Mouse (Mus musculus): ENCODE data around the gene Gm20388.

Gm20388 gene

DNA sequence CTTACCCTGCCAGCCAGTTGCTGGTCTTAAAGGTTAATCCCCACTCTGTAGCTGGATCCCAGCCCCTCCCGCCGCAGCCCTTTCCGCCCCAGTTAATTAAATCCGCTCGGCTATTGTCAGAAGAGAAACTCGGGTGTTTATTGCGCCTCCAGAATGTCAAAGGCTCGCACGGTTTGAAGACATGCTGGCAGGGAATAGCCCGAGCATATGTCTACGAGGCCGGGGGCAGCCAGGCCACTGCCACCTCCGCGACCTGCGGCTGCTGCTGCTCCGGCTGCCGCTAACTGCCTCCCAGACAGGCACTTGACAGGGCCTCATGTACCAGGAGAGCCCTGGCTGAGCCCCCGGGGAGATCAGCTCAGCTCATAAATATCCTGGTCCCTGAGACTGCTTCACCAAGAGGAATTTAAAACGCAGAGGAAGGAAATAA is 594.5 kb downstream of the Gm20388 start:
- no peak for DNase-seq (ENCODE audit: low spot score in 2 of 2)

DNA sequence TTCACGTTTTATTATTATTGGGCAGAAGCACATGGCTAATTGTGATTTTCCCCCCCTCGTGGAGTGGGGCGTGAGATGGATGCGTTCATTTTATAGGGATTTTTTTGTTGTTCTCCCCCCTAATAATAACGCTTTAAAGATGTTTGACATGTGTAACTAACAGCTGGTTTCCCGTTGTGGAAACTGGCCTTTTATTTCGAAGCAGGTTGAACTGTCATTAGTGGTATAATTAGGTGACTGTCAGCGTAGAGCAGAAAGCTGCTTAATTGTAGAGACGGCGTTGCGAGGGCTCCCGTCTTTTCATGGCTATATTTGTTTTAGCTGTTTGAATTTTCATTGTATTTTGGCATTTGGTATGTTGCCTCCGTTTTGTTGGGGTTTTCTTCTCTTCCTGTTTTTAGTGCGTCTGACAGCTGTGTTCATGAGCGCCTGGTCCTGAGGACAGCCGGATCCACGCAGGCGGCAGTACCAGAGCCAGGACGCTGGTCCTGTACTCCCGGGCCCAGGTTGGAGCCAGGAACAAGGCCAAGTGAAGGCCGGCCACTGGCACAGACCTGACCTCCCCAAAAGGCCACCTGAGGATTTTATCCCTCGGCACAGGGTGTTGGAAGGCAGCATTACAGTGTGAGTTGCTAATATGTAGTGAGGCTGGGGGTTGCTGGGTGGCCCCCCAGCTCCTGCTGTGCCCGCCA is 595.1 kb downstream of the Gm20388 start:
- DNase-seq (ENCODE audit: low spot score in 2 of 2), result no peak

DNA sequence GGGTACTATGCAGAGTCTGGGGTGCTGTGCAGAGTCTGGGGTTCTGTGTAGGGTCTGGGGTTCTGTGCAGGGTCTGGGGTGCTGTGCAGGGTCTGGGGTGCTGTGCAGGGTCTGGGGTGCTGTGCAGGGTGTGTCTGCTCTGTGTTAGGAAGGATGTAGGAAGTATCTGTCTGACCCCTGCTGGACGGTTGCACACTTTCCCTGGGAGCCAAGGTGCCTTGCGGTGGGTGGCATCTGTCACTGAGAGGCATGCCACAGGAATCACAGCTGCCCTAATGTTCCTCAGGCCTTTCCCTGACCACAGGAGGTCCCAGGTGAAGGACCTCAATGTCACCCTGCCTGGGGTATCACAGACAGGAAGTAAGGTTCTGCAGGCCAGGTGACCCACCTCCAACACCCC is 595.9 kb downstream of the Gm20388 start:
- DNase-seq (ENCODE audit: low spot score in 2 of 2), result no peak

DNA sequence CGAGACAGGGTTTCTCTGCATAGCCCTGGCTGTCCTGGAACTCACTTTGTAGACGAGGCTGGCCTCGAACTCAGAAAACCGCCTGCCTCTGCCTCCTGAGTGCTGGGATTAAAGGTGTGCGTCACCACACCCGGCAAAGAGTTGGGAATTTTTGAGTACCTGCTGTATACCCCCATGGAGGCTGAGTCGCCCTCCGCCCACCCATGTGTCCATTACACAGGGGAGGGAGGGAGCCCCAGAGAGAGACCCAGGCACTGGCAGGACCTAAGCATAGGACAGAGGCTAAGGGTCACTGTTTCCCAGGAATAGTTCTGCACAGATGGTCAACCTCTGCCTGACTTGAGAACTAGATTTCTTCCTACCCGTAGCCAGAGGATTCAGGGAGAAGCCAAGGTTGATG is 596.6 kb downstream of the Gm20388 start:
- DNase-seq (ENCODE audit: low spot score in 2 of 2), result no peak

DNA sequence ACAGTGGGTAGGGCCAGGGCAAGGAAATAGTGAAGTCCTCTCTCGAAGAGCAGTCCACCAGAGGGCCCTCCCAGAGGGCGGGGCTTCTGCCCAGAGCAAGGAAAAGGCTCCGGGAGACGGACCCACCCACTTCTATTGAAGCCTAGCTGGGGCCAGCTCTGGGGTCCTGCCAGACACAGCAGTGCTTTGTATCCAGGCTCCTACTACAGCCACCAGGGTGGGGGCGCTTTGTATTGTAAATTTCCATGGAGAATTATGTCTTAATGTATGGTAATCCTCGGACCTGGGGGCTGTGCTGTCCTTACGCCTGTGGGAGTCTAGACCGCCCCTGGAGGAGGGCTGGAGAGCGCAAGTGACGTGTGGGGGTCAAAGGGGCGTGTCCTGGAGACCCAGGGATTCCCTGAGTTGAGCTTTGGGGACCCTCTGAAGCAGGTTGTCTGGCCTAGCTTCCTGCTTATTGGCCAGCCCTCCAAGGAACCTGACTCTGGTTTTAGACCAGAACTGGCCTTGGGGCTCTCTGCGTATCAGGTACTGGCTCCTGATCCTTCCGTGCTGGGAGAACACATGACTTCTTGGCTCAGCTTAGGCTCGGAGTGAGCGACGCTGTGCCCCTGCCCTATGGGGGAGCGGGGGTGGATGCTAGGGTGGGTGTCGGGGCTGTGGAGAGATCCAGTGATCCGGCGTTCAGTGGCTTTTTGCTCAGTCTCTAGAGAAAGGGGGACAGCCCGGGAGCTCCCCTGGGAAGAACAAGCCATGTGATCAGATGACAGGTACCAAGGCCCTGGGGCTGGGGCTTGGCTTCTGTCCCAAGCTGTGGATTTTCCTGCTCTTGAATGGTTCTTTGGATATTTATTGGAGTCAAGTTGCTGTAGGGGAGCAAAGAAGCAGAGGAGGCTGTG is 598.7 kb downstream of the Gm20388 start:
- DNase-seq (ENCODE audit: low spot score in 2 of 2), result no peak

DNA sequence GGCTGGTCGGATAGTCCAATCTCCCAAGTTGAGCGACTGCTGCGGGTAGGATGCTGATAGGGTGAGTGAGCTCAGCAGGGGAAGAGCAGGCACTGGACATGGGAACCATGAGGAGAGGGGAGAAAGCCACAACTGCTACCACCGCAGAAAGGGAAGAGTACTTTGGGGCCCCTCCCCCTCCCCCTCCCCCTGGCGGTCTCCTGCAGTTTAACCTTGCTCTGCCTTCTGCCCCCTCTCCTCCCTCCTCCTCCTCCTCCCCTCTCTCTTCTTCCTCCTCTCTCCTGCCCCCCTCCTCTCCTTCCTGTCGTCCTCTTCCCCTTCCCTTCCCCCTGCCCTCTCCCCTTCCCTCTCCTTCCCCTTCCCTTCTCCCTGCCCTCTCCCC is 599.4 kb downstream of the Gm20388 start:
- DNase-seq (ENCODE audit: low spot score in 2 of 2), result no peak

DNA sequence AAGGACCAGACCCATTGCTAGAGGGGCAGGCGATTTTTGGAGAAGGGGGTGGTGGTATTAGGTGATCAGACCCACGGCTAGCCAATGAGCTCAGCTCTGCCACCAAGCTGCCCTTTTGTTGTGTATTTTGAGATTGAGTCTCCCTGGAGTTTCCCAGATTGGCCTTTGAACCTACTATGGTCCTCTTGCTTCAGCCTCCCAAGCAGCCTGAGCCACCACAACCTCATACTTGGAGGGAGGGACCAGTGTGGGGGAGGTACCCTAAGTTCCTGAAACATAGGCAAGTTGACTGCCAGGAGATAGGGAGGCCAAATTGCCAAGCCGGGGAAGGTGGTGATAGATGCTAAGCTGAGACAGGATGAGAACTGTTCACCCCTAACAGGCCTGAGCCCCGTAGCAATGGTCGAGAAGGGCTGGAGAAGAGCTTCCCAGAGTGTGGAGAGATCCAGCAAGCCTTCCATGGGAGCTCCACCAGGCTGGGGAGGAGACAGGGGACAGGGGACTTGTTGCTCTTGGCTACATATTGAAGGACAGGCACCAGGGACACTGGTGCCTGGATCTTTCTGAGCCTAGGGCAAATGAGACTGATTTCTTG is 600.3 kb downstream of the Gm20388 start:
- no peak for DNase-seq (ENCODE audit: low spot score in 2 of 2)

DNA sequence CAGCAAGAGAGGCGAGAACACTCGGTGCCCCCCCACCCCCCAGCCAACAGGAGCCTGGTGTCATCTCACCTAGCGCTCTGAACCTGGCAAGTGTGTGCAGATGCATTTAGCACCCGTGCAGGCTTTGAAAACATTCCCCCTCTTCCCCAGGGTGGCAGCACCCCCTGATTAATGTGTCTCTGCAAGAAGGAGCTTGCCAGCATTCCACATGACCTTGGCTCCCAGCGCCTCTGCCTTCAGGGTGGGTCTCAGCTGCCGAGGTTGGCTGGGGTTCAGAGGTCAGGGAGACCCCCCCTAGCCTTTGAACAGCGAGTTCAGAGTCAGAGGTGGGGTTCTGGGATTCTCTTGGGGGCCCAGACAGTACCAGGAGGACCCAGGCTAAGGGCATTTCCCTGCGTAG is 601.1 kb downstream of the Gm20388 start:
- DNase-seq (ENCODE audit: low spot score in 2 of 2), result no peak

DNA sequence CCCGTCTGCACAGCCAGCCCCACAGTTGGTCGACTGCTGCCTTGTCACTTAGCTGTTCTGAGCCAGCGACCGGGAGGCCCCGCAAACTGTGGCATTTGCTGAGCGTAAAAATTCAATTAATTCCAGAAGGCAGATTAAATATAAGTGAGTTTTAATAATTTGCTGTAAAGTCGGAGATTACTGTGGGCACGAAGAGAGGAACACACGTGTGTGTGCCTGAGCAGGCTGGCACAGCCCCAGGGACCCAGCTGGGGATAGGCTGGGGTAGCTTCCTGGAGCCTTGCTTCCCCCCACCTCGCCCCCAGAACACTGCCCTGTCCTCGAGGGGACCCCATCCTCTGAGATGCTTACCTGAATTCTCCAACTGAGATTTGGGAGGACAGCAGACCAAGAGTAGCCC is 601.7 kb downstream of the Gm20388 start:
- DNase-seq (ENCODE audit: low spot score in 2 of 2), result no peak

DNA sequence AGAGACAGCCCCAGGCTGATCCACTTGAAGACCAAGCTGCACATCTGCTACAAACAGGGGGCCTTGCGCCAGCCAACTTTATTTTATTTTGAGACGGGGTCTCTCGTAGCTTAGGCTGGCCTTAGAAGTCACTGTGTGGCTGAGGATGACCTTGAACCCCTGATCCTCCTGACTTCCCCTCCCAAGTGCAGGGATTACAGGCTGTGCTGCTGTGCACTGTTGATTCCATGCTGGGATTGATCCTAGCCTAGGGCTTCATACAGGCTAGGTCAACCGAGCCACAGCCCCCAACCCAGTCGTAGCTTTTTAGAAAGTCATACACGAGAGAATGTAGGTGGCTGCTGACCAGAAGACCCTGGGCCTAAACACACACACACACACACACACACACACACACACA is 602.5 kb downstream of the Gm20388 start:
- DNase-seq (ENCODE audit: low spot score in 2 of 2), result no peak

DNA sequence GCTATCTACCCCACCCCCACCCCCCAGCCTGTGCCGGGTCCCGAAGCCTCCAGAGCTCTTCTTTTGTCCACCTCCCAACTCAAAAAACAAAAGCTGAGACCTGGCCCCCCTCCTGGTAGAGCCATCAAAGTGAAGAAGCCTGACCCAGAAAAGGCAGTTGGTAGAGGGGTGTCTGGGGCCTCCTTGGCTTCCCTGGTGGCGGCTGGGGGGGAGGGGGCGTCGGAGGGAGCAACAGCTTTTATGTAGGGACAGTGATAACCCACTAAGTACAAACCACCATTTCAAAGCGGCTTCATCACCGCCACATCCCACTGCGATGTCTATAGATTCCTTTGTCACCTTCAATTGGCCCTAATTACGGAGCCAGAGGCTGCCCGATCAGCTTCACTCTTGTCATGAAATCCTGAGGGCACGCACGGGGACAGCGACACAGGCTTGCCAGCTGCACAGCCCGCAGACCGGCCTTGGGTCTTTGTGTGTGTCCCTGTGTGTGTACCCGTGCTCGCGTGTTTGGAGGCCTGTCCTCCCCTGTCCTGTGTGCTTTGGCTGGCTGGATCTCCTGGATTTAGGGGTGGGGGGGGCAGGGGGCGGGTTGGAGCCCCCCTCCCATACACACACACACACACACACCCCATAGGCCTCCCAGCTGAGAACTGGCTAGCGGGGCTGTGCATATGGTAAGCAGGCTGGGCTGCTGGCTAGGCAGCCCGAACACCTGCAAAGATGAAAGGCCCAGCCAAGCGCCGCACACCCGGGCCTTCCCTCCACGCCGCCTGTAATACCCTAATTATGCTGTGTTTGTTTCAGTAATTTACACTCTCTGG is 603.2 kb downstream of the Gm20388 start:
- no peak for DNase-seq (ENCODE audit: low spot score in 2 of 2)

DNA sequence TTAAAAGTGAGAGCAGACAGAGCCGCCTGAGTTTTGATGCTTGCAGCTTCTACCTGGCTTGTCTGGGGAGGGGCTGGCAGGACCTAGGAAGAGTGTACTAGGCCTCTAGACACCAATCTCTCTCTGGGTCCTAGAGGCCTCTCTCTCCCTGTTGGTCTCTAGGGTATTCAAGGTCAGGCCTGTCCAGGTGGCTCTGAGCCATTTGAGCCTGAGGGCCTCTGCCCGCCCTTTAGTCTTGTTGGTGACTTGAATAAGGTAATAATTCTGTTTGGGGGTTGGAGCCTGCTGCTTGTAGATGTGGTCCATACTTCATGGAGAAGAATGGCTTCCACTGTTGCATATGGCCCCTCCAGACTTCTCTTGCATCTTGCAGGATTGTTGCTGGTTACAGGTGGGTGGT is 604.6 kb downstream of the Gm20388 start:
- DNase-seq (ENCODE audit: low spot score in 2 of 2), result no peak

DNA sequence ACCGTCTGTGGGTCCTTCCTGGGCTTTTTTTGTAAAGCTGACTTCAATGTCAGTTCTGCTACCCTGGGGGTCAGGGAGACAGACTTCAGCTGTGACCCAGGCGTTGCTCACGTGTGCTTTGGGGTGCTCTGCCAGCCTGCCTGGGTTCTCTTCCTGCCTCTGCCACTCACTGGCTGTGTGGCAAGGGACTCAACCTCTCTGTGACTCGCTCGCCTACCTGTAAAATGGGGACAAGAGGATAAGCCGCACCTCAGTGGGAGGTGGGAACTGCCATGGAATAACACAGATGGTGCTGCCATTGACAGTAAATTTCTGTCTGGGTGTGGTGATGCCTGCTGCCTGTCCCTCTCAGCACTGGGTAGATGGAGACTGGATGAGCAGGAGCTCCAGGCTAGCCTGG is 605.0 kb downstream of the Gm20388 start:
- DNase-seq (ENCODE audit: low spot score in 2 of 2), result no peak

DNA sequence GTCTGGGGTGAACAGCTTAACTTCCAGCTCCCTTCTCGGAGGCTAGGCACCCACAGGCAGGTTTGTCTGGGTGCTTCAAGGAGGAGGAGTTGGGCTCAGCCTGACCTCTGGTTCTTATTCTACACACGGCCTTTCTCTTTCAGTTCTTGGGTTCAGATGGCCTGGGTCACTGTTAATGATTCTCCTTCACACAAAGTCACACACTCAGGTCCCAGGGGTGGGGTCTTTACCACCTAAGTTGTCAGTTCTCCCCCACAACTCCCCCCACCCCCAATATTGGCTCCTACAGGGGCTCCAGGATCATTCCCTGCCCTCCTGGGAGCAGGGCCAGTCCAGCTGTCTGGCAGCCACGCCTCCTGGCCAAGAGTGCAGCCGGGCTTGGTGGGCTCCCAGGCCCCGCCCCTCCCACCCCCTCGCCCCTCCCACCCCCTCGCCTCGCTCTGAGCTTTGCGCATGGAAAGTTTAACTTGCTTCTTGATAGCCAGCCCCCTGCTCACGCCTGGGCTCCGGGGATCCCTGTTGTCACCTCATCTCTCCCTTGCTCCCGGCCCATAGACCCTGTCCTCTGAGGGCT is 605.6 kb downstream of the Gm20388 start:
- peak in 1 of 2 experiments; percentile 28 for DNase-seq (ENCODE audit: low spot score in 2 of 2)

DNA sequence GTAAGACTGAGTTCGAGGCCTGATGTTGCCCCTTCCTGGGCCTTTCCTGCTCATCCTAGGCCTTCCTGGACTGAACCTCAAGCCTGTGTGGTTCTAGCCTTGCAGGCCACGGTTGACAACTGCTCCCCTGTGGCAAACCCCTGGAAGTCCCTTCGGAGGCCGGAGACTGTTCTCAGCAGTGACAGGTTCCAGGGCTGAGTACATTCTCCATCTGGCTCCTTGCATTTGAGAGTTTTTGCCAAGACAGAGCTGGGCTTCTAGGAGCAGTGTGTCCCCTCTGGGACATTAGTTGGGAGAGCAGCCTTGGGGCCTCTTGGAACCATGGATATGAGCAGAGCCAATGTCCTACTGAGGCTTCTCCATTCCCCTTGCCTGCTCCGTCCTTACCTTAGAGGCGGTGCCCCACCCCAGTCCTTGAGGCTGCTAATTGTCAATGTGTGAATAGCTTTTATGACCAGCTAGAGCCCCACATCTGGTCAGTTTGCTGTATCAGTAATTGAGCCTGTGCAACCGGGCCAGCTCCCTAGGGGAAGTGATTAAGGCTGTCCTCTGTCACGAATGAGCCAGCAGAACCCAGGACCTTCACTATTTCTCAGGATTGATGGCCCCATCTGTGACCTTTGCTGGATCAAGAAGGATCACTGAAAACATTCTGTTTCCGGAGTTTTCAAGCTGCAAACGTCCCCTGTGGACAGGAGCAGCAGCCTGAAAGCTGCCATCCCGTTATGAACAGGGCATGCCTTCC is 607.2 kb downstream of the Gm20388 start:
- peak; percentile 63 to 71 for DNase-seq (ENCODE audit: low spot score in 2 of 2)

DNA sequence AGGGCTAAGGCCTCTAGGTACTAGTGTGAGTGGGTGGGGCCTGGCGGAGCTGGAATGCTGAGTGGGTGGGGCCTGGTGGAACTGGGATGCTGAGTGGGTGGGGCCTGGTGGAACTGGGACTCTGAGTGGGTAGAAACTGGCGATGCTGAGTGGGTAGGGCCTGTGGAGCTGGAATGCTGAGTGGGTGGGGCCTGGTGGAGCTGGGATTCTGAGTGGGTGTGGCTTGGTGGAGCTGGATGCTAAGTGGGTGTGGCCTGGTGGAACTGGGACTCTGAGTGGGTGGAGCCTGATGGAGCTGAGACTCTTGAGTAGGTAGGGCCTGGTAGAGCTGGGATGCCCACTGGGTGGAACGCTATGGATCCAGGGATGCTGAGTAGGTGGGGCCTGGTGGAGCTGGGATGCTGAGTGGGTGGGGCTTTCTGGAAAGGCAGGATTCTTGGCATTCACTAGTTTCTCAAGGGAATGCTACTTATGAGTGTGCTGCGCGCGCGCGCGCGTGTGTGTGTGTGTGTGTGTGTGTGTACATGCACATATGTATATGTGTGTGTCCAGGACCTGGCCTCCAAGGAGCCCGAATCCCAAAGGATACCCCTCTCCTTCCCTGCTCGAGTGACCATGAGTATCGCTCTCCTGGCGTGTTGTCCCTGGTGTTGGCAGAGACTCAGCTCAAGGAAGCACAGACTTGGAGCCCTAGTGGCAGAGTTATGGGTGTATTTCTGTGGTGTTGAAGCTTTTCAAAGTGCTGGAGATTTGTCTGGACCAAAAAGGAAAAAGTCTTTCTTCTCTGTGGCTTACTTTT is 608.3 kb downstream of the Gm20388 start:
- peak; percentile 66 to 72 for DNase-seq (ENCODE audit: low spot score in 2 of 2)

DNA sequence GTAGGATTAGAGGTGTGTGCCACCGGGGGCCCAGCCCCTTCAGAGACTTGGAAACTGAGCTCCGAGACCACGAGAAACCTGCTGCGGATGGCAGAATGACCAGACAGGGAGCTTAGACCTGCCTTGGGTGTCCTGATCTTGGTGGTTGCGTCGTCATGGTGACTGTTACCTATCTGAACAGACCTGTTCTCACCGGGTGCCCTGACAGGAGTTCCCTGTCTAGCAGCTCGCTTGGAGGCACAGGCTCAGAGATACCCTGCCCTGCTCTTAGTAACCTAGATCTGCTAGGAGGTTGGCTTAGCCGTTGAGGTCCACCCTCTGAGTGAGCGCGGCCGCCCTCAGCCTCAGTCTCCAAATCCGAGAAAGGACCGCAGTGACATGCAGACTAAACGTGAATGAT is 609.6 kb downstream of the Gm20388 start:
- DNase-seq (ENCODE audit: low spot score in 2 of 2), result no peak

DNA sequence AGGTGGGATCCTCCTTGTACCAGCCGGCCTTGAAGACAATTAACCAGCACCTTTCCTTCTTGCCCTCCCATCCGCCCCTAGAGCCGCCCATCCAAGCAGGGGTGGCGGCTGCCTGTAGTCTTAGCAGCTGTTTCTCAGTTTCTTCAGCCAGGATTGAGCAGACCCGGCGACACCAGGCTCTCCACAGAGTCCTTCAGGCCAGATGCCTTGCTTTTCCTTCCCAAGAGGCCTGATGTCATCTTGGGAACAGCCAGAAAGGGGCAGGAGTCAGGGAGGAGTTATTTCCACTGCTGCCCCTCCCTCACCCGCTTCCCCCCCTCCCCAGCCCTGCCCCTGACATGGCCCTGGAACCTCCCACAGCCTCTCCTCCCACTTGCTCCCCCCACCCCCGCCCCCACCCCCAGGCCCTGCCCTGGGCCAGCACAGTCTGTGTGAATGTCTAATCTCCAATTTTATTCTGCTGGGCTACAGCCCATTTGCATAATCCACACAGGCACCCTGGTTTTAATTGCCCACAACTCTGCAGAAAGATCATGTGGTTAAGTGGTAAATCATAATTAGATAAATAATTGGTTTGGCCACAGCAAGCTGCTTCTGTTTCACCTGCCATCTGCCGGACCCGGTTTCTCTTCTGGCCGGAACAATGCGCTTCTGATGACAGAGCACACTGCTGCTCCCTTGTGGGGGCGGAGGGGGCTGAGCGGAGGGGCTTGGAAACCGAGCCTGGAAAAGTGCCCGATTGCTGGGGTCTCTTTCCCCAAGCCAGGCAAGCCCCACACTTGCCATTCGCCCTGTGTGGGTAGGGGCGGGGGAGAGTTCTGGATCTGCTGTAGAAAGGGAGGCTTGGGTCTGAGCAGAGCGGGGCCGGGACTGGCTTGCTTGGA is 610.3 kb downstream of the Gm20388 start:
- peak; percentile 68 to 69 for DNase-seq (ENCODE audit: low spot score in 2 of 2)

DNA sequence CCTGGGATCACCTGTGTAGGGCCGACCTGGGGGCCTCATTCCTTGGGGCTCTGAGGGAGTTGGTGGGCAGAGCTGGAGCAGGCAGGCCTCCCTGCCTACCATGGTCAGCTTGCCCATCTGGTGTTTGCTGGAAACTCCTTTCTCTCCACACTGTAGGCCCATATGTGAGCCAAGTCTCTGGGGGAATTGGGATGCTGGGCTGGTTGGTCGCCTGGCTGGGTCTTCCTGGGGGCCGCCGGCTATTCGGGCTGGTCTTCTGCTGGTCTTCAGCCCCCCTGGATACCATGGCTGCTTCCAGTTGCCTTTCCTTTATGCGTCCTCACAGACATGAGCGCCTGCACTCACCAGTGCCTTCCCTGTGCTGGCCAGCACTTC is 610.9 kb downstream of the Gm20388 start:
- DNase-seq (ENCODE audit: low spot score in 2 of 2), result no peak

Data from heart, adult 9 months (tissue).